Mouse (Mus musculus) right cerebral cortex, postnatal 14 days (tissue): ENCODE data around the gene Phox2a.

Experiments
- DNase-seq: peaks from one replicate; pipeline ENCODE4 v3.0.0; 2022

Phox2a gene

GRCm38 (mm10) chr7:101837606-101838471, 19.7 kb downstream of the Phox2a start, which contains the start of gene Inppl1:
Gene Inppl1 (minus strand): TSS chr7:101838229.
- peak; percentile 64 for DNase-seq

- no peak for DNase-seq
These were observed 26.1 kb downstream of the Phox2a start for GRCm38 (mm10) chr7:101844186-101844585.

GRCm38 (mm10) chr7:101847934-101848333, 29.8 kb downstream of the Phox2a start:
- no peak for DNase-seq

GRCm38 (mm10) chr7:101851689-101852088, 33.6 kb downstream of the Phox2a start:
- no peak for DNase-seq

- DNase-seq, result no peak
These were observed 34.7 kb downstream of the Phox2a start for GRCm38 (mm10) chr7:101852846-101853245.

GRCm38 (mm10) chr7:101853816-101854215, 35.7 kb downstream of the Phox2a start:
- DNase-seq, result no peak

GRCm38 (mm10) chr7:101857094-101857493, 39.0 kb downstream of the Phox2a start, which contains the start of gene Folr2:
Gene Folr2 (minus strand): TSS chr7:101857194.
- DNase-seq, result no peak

- DNase-seq, result no peak
These were observed 40.2 kb downstream of the Phox2a start for GRCm38 (mm10) chr7:101858362-101858761.

GRCm38 (mm10) chr7:101860978-101861377, 42.9 kb downstream of the Phox2a start:
- DNase-seq, result no peak

GRCm38 (mm10) chr7:101862291-101862690, 44.2 kb downstream of the Phox2a start:
- no peak for DNase-seq

GRCm38 (mm10) chr7:101863415-101863814, 45.3 kb downstream of the Phox2a start, which contains the start of gene Anapc15:
Gene Anapc15 (plus strand): TSS chr7:101863715.
- DNase-seq, result no peak

GRCm38 (mm10) chr7:101866491-101867265, 48.6 kb downstream of the Phox2a start:
- DNase-seq, result no peak

GRCm38 (mm10) chr7:101867482-101867881, 49.4 kb downstream of the Phox2a start:
- DNase-seq, result no peak

- DNase-seq, result no peak
These were observed 50.4 kb downstream of the Phox2a start for GRCm38 (mm10) chr7:101868241-101869162.

GRCm38 (mm10) chr7:101869163-101869500, 51.0 kb downstream of the Phox2a start:
- DNase-seq, result no peak

GRCm38 (mm10) chr7:101870629-101871028, 52.5 kb downstream of the Phox2a start, which contains the start of gene Folr1:
Gene Folr1 (minus strand): TSS chr7:101870788.
- no peak for DNase-seq

GRCm38 (mm10) chr7:101871296-101871695, 53.2 kb downstream of the Phox2a start:
- no peak for DNase-seq
